Mouse (Mus musculus): ENCODE data around the gene Rps18. TPM values are rescaled to one million over a fixed set of nuclear protein-coding genes. Genes with fewer than 3 reads are reported as not detected.
A peak's percentile ranks its signal among the peaks of the same experiment; 100 is the strongest.
"Not testable (repeated sequence)": the region's sequence is repeated elsewhere in the genome, so short reads cannot be mapped to it uniquely, and the experiment has no call there.

The Rps18 gene
- total RNA-seq, 2 experiments from 2014 or later, result 672 to 676 TPM

DNA sequence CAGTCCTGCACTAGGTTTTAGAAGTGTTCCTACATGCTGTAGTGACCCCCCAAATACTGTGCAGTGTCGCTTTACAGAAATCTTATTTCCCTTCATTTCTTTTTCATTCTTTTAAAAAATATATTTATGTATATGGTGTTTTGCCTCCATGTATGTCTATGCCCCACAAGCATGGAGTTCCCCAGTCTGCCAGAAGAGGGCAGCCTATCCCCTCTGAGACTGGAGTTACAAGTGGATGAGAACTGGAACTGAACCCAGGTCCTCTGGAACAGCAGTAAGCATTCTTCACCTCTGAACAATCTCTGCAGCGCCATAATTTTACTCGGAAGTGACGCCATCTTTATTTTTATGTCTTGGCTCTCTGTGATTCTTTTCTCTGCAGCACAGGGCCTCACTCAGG, 13.6 kb upstream of the Rps18 start:
- DNase-seq (ENCODE audit: low spot score in 2 of 2), result no peak

DNA sequence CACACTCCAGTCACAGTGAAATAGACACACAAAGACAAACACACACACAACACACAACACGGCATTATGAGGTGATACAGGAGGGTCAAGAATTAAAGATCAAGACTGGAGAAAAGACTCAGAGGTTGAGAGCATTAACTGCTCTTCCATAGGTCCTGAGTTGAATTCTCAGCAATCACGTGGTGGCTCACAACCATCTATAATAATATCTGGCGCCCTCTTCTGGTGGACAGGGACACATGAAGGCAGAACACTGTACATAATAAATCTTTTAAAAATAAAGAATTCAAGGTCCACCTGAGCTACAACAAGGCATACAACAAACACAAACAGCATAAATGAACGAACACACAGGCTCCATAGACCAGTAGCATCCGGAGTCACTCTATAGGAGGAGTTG, 13.1 kb upstream of the Rps18 start:
- DNase-seq (ENCODE audit: low spot score in 2 of 2), result no peak

DNA sequence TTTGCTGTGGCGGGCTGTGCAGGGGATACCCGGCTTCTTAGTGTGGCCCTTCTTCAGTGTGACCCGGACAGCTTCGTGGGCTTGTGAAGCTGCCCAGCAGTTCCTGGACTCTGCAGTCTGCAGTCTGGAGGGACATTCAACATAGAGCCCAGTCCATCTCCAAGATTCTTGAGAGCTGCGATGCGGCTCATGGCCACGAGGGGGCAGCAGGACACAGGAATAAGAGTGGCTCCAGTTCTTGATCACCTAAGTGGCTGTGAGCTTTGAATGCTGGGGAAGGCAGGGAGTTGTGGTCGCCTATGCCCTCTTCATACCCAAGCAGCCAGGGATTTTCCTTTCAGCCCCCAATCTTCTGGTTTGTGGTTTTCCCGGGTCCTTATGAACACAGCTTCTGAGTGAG, 12.7 kb upstream of the Rps18 start:
- DNase-seq (ENCODE audit: low spot score in 2 of 2), result peak; percentile 76 to 82

DNA sequence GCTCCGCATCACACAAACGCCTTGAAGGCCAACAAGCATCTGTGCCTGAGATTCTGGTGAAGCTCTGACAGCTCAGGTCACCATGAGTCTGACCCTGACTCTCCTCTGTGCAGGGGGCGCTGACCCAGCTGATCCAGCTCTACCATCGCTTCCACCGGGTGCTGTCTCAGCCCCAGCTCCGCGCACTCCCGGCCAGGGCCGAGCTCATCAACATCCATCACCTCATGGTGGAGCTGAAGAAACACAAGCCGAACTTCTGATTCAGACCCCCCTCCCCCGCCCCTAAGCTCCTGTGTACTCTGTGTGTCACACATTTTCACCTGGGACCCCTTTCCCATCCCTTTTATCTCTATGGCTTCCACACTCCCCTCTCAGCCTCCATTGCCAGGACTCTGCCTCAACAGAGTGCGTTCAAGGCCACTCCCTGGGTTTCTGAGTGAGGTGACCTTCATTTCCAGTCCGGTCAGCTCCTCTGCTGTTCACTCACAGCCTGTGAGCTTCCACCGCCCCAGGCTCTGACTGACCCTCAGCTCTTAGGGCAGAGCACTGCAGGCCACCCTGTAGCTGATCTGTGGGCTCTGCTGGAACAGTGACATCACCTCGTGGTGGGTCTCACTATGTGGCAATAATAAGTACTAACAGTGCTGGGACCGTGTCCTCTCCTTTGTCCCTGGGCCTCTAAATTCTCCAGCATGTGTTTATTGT, 10.2 kb upstream of the Rps18 start:
- DNase-seq (ENCODE audit: low spot score in 2 of 2), result no peak

DNA sequence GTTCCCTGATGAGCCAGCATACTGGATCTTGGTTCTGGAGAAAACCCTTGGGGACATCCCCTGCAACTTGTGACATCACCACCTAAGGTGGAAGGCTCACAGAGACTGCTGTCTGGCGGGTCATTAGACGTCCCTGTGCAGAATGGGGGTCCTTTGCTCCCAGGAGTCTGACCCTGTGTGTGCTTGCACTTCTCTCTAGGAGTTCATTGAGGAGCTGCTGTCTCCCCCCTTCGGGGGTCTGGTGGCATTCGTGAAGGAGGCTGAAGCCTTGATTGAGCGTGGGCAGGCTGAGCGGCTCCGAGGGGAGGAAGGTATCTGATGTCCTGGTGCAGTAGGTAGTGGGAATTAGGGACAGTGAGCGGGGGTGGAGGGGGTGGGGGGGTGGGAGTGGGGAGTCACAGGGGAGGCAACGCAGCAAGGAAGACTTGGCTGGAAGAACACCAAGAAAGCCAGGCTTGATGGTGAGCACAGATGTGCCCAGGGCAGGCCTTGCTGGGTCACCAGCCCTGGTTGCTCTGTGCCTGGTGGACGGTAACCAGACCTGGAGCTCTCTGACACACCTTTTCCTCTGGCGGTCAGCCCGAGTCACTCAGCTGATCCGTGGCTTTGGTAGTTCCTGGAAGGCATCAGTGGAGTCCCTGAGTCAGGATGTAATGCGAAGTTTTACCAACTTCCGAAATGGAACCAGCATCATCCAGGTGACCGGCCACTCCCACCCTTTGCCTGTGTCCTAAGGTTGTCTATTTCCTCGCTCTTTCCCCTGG, 9.5 kb upstream of the Rps18 start:
- DNase-seq (ENCODE audit: low spot score in 2 of 2), result no peak

DNA sequence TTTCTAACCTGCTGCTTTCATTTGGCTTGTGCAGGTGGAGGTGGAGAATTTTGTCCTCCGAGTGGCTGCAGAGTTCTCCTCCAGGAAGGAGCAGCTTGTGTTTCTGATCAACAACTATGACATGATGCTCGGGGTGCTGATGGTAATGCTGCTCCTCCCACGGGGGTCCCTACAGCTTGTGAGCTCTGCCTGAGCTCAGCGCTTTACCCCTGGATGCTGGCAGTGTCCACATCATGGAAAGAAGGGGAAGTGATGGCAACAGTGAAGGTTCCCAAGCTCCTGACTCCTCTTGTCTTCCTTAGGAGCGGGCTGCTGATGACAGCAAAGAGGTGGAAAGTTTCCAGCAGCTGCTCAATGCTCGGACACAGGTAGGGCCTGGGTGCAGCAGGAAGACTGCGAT, 7.1 kb upstream of the Rps18 start:
- no peak for DNase-seq (ENCODE audit: low spot score in 2 of 2)

DNA sequence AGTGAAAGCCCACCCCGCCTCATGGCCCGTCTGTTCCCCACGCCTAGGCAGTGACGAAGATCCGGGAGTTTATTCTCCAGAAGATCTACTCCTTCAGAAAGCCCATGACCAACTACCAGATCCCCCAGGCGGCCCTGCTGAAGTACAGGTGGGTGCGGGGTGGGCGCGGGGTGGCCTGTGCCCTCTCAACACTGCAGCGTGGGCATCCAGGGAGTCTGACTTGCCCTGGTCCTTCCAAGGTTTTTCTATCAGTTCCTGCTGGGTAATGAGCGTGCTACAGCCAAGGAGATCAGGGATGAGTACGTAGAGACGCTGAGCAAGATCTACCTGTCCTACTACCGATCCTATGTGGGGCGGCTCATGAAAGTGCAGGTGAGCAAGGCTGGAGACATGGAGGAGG, 4.1 kb upstream of the Rps18 start:
- DNase-seq (ENCODE audit: low spot score in 2 of 2), result no peak

DNA sequence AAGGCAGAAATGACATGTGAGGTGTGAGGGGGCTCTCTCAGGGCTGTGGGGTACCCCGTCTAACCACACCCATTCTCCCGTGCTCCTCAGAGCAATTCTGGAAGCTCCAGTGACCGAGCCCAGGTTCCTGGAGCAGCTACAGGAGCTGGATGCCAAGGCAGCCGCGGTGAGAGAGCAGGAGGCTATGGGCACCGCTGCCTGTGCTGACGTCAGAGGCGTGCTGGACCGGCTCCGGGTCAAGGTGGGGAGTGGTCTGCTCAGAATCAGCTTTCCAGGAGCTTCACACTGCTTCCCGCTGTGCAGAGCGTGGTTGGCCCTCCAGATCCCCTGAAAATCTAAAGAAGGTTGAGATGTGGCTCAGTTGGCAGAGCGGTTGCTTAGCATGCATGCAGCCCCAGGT, 3.3 kb upstream of the Rps18 start:
- DNase-seq (ENCODE audit: low spot score in 2 of 2), result no peak

DNA sequence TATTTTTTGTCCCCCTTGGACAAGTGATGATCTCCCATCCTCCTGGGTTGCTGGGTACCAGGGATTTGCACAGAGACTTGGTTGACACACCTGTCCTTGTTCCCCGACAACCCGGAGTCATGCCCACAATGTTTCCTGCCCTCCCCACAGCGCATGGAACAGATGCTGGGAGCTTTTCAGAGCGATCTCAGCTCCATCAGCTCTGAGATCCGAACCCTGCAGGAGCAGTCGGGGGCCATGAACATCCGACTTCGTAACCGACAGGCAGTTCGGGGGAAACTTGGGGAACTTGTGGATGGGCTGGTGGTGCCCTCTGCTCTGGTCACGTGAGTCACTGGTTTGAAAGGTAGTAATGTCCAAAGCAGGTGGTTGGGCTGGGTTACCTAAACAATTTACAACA, 2.6 kb upstream of the Rps18 start:
- no peak for DNase-seq (ENCODE audit: low spot score in 2 of 2)

DNA sequence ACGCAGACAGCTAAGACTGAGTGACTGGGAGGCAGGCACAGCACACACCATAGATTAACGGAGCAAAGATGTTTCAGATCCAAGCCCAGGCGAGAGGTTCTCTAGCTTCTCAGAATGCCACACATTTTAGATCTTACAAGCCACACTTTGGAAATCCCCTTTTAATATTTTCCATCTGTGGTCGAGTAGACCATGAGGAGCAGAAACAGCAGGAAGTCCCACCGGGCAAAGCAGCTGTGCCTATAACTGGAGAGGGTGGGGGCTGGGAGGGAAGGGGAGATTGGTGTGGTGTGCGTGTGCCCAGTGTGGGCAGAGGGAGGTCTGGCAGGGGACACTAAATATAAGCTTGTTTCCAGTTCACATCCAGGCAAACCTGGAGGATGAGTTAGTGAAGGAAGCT, 1.7 kb upstream of the Rps18 start:
- no peak for DNase-seq (ENCODE audit: low spot score in 2 of 2)

DNA sequence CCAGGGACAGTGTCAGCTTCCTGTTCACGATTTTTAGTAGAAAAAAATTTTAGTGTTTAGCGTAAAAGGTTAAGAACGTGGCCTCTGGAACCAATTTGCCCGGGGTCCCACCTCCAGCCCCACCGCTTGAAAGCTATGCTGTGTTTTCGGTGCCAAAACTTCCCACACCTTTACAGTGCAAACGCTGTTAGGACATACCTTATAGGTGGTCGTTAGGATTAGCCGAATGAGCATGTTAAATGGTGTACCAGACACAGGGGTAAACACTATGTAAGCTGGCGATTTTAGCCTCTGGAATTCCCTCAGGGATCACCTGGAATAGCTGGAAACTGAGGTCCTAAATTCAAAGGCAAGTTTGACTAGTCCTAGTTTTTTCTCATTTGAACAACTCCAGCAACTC, 535 bp upstream of the Rps18 start:
- DNase-seq (ENCODE audit: low spot score in 2 of 2), result no peak

DNA sequence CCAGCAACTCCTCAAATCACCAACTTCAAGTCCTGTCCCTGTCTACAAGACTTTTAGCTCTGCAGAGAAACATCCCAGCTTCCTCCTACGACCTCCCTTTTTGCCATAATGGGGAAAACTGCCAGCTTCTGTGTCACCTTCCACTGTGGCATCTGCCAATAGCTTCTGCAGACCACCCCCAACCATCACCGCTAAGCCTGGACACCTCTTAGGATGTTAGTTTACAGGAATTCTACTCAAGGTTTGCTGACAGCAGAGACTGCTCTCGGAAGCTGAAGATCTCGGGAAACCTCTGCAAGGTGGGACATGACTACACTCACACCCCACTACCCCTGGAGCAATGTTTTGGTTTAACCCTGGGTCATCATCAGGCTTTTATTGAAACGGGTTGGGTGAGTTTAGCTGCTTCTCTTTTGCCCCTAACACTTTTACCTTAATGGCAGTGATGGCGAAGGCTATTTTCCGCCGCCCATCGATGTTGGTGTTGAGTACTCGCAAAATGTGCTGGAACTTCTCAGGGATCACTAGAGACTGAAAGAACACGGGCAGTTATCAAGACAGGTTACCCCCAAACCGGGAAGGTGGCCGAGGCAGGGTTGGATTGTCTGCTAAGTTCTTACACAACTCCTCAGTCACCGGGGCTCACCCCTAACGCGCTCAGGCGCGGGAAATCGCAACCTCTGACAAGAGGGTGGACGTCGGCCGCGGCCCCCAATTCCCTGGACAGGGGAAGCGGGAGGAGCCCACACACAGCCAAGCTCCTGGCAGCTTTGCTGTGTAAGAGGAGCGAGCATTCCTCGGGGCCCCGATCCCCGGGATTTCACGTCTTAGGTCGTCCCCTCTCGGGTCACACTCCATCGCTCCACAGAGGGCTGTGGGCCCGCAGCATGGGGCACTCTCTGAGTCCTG, 901 bp downstream of the Rps18 start:
- peak in 1 of 2 experiments; percentile 56 for DNase-seq (ENCODE audit: low spot score in 2 of 2)

DNA sequence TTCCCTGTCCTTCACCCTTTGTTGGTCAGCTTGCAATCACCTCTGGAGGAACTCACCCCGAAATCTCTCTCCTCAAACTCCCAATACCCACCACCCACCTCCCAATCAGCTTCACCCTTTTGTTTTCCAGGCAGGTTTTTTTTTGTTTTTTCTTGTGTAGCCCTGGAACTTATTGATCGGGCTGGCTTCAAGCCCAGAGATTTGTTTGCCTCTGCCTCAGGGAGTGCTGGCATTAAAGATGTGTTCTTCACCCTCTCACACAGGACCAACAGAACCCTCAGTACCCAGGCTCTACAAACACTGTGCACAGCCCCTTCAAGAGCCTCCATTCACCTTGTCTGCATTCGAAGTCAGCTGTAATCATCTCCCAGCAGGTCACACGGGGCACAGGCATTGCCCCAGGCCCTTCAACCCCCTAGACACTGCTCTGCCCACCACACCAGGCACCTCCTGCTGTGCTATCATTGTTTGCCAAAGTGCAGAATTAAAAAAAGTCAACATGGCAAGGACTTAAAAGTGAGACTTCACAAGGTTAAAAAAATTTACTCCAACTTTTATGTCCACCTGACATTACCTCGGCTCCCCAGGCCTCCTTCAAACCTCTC, 1.7 kb downstream of the Rps18 start:
- no peak for DNase-seq (ENCODE audit: low spot score in 2 of 2)

DNA sequence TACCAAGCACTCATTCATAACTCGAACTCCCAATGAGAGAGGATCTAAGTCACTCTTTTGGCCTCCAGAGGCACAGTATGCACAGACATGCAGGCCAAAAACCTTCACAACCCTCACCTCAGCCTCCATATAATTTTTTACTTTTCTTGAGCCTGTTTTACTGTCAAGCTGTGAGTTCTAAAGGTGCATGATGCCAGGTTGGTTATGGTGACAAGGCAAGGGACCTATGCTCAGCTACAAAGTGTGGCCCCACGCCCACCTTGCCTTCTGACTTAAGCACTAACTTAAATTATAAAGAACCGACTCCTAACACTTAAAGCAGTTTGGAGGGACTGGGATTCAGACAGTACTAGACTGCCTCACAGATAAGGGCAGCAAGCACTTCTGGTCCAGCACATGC, 2.5 kb downstream of the Rps18 start:
- DNase-seq (ENCODE audit: low spot score in 2 of 2), result no peak

DNA sequence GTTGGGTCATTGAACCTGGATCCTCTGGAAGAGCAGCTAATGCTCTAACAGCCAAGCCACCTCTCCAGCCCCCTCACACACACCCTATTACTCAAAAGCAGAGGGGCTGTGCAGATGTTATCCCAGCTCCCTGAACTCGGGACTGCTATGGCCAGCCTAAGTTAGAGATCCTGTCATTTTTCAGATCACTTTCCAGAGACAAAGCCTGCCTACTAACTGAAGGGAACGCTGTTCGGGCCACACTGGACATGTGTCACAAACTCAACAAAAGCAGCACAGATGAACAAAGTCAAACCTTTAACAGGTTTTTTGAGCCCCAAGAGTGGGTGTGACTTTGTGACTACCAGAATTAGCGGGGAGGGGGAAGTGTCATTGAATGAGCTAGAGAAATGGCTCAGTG, 2.9 kb downstream of the Rps18 start:
- no peak for DNase-seq (ENCODE audit: low spot score in 2 of 2)

DNA sequence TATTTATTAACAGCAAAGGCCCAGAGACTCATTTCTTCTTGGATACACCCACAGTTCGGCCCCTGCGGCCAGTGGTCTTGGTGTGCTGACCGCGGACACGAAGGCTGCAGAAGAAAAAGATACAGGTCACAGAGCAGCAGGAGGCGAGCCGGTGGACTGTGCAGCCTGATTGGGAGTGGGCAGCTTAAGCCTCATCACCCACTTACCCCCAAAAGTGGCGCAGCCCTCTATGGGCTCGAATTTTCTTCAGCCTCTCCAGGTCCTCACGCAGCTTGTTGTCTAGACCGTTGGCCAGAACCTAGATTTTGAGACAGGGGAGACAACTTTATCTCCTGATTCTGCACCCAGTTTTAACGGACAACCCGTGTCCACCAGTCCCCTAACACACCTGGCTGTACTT, 3.8 kb downstream of the Rps18 start:
- not testable (repeated sequence) for DNase-seq (ENCODE audit: low spot score in 2 of 2)

DNA sequence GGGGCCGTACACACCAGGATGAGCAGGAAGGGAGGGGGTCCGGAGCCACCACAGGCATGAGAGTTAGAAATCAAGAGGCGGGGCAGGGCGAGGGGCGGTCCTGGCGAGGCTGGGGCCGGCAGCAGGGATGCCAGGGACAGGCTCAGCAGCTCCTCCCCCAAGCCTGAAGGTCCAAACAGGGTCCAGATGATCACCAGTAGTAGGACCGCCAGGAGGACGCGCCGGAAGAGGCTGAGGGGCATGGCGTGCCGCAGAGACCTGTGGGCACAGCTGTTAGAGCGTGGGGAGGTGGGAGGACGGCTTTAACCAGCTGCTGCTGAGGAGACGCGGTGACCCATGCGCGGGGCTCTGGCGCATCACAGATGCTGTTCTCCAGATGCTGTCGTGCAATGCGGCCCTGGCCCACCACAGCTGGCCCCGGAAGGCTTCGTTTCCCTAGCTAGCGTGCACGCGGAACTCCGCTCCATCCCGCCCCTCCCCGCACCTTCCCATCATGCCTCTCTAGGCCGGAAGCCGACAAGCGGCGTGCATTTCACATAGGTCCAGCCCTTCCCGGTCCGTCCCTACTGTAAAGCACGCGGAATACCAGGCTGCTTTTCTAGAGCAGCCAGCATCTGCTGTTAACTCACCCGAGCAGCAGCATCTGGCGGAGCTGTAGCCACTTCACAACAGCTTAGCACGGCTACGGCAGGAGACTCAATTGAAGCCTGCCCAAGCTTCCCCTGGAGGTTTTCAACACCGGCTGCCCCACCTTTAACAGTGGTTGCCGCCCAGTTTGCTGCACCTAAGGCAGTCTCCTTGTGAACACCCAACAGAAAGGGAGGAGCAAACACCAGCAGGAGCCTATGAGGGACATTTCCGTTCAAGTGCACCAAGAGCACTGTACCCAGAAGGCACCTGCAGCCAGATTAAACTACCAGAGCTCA, 4.5 kb downstream of the Rps18 start, which contains the start of gene B3galt4:
Gene B3galt4 (minus strand): TSS at position 468 of the 926 bp plus-strand sequence.
- peak; percentile 64 to 66 for DNase-seq (ENCODE audit: low spot score in 2 of 2)

DNA sequence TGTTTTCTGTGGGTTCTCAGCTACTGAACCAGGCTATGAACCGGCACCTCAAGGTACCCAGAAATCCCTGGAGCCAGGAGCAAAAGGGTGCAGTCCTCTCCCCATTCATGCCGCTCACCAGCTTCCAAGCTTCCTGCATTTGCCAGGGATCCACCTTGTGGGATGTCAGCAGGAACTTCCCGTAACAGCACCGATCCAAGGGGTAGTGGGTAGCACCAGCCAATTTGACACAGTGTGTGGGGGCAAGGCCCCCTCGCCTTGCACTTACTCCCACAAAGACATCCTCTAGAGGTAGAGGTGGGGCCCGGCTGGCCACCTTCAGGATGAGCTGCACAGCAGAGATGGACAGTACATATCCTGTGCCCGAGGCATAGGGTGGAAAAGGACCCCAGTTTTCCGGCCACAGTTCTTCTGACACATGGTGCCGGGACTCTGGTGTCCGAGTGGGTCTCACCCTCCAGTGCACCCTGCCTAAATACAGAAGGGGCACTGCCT, 5.6 kb downstream of the Rps18 start:
- DNase-seq (ENCODE audit: low spot score in 2 of 2), result peak in 1 of 2 experiments; percentile 22

DNA sequence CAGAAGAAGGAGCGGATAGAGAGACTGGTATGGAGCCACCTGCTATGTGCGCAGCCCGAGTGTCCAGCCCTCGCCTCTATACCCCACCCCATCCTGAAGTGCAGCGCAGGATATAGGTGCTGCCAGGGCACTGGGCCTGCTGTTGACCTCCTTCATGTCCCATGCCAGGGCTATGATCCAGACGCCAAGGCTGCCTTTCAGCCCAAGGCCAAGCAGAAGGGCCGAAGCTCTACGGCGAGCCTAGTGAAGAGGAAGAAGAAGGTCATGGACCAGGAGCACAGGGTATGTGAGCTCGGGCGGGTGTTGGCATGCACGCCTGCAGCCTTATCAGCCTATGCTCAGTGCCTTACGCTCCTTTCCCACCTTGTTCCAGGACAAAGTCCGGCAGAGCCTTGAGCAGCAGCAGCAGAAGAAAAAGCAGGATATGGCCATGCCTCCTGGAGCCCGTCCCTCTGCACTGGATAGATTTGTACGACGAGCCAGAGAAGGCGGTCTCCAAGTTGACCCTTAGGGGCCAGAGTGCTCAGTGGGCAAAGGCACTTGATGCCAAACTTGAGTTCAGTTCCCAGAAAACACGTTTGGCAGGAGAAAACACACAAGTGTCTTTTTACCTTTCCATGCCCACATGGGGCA, 6.8 kb downstream of the Rps18 start:
- peak in 1 of 2 experiments; percentile 22 for DNase-seq (ENCODE audit: low spot score in 2 of 2)

Data from adrenal gland, adult 18-20 months (tissue).